Mouse (Mus musculus) adrenal gland, postnatal 4 days (tissue): ENCODE results near the gene Pygl. TPM values are rescaled to one million over a fixed set of nuclear protein-coding genes. Genes with fewer than 3 reads are reported as not detected.
A peak's percentile ranks its signal among the peaks of the same experiment; 100 is the strongest.

Experiments used
- DNase-seq, 2 experiments: peaks; one replicate each; pipeline ENCODE4 v3.0.0; 2021 to 2022; ENCODE audit warnings: low spot score in 2 of 2, mixed read lengths in 2 of 2
- long read RNA-seq, 2 experiments: library from polyadenylated mRNA; stranded (forward); transcript quantifications; one replicate each; pipeline ENCODE4 v2.0.0; 2021
- total RNA-seq, 2 experiments: library from RNA; stranded (reverse); gene quantifications; 2 replicates each; pipeline ENCODE4 v1.2.3; 2021

Gene Pygl
- total RNA-seq = 10 to 100 TPM; 29.5 to 37.0 TPM
- long read RNA-seq, experiment 1, transcript Pygl-201 (20 exons, 2,825 nt) = major isoform, 15 of 18 reads
- long read RNA-seq, experiment 1, partial matches to known transcripts = 0 of 18 reads
- long read RNA-seq, experiment 1, other reads (novel, unspliced or antisense) = 3 of 18 reads
- long read RNA-seq, experiment 2, transcript Pygl-201 (20 exons, 2,825 nt) = major isoform, 33 of 41 reads
- long read RNA-seq, experiment 2, partial matches to known transcripts = 7 of 41 reads
- long read RNA-seq, experiment 2, other reads (novel, unspliced or antisense) = 1 of 41 reads

DNA sequence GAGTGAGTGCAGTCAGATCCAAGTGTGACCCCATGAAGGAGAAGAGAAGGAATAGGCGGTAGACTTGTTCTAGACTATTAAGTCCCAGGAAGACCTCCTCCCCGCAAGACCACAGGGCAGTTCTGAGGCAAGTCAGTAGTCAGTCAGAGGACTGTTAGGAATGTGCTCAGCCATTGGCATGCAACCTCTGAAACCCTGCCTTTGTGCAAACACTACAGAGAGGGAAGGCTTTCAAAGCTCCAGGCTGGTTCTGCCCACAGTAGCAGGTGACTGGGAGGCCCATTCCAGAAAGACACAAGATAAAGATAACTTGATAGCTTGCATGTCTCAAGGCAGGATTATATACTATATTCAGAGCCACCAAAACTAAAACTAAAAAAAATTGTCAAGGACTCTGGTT is at the start of gene Pygl:
Gene Pygl (minus strand): TSS at position 195 of the 400 bp plus-strand sequence.
- no peak for DNase-seq

DNA sequence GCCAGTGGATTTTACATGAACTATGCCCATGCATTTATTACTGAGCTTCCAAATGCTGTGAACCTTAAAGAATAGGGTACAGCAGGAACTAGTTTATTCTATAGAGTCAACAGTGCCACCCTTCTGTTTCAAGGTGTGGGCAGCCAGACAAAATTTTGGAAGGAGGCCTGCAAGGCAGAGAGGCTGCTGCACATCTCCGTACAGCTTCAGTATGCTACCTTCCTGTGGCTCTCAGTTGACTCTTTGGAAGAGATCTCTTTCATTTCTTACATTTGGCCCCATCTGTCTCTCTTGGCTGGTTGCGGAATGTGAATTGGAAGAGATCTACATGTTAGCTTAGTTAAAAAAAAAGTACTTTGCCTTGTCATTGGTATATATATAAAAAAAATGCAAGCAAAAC is 49.6 kb upstream of the Pygl start:
- DNase-seq = no peak

DNA sequence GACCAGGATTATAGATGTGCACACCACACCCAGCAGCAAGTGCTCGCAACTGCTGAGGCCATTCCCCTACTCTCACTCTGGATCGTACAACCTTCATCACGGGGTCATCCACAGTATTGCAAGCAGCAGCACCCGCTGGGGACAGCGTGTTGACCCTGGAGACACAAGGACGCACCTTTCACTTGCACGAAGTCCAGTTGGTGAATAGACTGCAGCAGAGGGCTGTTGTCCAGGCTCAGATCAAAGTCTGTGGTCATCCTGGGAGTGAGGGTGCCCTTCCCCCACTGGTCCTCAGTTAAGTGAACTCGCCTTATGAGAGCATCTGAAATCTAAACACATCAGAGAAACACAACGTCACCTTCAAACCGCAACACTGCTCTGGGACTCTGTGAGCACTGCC is 49.1 kb upstream of the Pygl start:
- DNase-seq = no peak

DNA sequence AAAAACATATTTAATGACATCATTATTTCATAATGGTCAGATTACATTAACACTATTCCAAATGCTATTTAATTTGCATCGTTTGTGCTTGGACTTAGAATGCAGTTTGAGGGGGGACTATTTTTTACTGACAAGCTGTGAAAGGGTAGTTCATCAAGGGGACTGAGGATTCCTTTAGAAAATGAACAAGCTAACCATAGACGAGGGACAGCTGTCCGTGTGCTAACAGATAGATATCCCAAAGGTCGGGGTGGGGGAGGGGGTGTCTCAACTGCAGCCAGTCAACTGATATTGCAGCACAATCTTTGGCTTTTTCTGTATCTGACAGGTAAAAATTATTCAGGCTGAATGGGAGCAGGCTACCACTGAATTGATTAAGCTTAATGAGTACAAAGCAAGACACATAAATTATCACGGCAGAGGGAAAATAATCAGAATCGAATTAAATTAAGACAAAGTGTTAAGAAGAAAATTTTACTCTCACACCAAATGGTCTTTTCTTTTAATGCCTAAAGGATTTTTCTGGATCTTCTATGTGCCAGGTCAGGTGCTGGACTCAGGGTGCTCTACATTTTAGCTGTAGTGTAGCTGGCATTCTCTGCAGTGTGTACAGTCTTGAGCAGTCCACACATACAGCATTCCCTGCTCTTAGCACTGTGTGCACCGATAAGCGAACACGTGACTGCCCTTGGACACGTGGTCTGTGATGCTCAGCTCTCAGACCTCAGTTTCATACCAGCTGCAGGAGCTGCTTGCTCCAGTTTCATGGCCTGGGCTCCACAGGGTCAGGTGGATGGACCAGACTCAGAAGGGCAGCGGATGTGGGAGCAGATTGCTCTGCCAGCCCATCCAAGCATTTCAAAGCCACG is 46.0 kb upstream of the Pygl start:
- DNase-seq = no peak

DNA sequence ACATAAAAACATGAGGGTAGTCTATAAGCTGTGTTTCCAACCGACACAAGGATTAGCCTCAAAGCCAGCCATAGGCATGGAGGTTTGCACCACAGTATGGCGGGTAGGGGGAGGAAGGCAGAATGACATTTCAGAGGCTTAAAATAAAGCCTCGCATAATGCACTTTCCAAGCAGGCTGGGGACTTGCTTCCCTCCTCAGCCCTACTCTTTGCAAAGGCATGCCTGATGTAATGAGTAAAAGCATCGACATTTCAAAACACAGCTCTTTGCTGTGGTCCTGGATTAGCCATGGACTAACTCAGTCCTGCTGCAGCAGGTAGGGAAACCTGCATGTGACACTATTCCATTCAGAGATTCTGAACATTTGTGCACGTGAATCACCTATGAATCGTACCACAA is 38.4 kb upstream of the Pygl start:
- DNase-seq = no peak

DNA sequence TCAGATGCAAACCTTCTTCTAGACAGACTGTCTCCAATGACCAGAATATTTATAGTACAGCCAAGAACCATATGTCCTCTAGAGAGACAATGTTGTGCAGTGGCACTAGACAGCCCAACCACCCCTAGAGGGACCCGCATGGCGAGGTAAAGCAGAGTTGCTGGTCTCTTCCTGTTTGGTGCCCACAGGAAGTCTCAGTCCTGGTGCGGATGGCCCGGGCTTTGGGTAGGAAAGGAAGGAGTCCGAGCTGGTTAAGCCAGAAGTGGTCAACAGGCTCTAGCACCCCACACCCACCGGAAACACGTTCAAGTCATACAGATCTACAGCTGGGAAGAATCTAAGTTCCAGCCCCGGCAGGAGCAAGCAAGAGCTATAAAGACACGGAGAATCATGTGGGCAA is 36.0 kb upstream of the Pygl start:
- DNase-seq = no peak

DNA sequence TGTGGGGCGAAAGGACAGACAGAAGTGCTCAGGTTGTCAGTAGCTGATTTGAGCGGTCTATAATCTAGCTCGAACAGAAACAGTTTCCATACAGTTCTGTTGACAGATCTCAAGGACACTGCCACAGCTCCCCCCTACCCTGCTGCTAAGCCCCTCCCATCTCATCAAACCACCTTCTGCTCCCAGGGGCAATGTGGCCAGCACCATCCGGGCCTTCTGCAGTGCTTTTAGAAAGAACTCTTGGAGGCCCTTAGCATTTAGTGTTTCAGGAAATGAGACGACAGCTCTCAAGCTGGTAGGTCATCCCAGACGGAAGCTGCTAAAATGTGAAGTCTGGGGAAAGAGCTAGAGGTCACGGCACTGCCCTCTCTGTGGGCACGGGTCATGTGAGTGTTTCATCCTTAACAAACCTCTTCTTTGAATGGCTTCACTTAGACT is 35.2 kb upstream of the Pygl start:
- no peak for DNase-seq

DNA sequence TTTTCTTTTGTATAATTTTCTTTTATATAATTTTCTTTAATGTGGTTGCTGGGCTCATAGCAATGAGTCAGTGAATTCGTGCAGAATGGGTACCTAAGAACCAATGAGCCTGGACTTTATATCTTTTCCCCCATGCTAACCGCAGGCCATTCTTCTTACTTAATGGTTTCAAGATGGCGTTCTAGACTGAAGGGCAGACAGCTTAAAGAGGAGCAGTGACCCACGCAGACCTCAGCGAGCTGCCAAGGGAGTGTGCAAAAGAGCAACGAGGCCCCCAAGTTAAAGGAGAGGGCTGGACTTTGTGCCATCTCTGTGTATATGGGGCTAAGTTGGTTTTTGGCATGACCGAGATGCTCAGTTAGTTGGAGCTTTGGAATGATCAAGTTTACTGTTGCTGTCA is 32.4 kb upstream of the Pygl start:
- no peak for DNase-seq

DNA sequence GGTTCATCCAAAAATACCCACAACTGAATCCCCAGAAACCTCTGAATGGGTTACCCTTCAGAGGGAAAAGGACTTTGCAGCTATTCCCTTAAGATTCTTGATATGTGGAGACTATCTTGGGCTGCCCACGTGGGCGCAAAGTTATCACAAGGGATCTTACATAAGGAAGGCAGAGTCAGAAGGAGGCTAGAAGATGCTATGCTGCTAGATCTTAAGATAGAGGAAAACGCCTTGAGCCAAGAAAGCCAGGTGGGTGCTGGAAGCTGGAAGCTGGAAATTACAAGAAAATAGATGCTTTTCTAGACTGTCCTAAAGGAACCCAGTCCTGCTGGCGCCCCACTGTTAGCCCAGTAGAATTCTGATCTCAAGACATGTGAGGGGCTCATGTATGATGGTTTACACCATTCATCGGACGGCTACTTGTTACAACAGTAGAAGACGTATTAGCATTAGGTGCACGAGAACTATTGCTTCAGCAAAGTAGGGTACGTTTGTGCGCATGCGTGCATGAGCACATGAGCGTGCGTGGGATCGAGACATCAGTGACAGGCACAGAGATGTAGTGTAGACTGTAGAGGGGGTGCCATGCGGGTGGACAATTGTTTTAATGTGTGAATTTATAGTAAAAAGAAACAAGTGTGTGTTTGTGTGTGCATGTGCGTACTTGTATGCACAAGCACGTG is 31.1 kb upstream of the Pygl start:
- DNase-seq = no peak

DNA sequence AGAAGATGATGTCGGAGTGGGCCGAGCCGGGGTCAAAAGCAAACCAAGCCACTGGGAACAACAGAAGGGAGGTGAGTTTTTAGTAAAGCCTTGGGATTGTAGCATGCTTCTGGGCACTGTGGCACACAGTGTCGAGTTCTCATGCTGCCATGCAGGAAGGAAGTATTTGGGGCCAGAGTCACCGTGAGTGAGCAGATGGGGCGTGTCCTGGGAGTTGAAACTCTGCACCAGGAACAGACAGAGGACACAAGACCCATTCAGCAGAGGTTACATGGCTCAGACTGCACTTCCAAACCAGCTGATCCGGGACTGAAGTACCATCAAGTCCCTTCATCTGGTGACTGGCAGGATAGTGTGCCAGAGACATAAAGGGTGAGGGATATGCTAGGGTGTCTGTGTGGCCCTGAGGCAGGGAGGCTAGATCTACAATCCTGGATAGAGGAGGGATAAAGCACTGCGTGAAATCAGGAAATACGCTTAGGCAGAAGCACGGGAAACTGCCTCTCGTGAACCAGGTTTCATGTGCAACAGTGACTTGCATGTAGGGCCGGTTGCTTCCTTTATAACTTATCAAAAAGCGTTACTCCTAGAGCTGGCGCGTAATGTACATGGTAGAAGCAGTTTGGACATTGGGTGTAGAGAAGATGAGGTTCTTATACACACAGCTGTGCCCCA is 20.1 kb upstream of the Pygl start:
- no peak for DNase-seq

DNA sequence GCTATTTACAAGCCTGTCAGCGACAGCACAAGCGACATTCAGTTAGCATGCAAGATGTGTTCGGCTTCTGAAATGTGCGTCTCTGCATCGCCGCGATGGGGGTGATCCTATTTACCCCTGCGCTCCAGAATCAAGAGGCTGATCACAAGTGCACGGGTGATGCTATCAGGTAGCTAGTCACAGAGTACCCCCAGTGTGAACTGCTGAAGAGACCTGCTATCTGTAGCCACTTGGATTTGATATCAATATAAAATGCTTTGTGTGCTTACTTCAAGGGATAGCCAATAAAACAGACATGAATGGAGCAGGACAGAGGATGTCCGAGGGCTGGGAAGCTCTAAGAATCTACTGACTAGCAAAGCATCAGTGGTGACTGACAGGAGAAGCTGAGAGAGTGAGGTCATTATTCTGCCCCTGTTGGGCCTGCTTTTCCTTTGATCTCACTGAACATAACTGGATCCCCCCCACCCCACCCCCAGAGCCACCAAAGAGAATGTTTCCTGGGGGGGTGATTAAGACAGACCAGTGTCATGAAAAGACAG is 18.4 kb upstream of the Pygl start:
- no peak for DNase-seq

DNA sequence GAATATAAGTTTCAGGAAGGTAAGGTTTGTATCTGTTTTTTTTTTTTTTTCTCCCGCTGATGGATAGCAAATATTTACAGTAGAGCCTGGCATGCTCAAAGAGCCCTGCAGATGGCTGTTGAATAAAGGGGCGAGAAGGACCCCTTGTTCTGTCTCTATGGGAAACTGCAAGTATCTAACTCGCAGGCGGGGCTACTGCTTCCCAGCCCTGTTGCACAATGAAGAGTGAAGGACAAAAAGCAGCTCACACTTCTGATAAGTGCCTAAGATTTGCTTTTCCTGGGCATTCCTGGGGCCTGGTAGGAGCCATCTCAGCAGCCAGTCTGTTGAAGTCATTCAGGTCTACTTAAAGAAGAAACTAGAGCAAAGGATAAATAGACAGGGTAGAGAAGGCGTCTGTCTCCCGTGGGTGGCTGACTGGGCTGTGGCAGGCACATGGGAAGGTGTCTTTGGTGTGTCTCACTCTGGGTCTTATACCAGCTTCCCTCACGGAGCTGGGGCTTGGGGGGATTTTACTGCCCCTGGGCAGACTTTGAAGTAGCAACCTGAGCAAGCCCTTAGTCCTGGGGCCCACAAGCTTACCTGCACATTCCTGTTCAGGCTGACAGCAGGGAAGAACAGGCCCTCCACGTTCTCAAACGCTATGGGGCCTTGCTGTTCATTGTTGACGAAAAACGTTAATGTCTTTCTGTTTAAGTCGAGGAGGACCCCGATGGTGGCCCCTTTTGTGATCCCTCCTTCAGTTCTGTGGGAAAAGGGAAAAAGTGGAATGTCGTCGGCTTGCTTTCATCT is 16.6 kb upstream of the Pygl start:
- no peak for DNase-seq

DNA sequence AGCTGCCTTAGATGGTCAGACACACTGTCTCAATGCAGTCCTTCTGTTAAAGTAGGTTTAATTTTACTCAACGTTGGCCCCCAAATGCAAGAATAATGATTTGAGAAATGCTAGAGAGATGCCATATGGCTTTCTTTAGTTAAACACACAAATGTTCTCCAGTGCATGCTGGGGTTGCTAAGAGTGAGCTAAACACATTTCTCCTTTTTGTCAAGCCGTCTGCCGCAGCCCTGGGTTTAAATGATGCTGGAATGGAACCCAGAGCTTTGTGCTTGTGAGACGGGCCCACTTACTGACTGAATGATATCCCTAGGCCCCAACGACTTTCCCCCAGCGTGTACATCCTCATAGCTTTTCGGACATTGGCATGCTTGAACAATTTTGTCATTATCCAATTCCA is 11.3 kb upstream of the Pygl start:
- DNase-seq = no peak

DNA sequence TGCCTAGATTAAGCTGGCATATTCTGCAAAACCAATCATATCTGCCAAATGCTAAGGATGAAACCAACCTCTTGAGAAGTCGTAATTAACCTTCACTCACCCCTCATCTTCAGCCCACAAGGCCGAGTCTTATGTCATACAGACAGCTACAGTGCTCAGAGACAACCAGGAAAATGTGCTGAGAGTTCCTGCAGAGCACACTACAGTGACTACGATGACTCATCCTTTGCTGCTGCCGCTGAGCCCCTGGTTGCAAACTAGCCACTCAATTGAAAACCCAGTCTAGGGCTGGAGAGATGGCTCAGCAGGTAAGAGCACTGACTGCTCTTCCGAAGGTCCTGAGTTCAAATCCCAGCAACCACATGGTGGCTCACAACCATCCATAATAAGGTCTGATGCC is 8.5 kb upstream of the Pygl start:
- no peak for DNase-seq

DNA sequence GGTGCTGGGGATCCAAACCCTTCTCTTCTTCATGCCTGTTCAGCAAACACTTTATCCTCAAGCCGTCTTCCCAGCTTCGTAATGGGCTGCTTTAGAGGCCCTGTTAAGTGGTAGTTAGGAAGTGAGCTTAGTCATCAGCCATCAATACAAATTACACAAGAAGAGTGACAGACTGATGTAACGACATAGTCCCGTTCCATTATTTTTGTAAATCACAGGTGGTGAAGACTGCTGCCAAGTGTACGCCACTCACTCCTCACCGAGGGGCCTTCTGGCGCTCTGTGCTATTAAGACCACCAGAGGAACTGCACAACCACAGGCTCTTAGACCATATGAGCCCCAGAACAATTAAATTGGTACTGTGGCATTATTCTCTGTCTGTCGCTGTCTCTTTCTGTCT is 7.3 kb upstream of the Pygl start:
- no peak for DNase-seq

DNA sequence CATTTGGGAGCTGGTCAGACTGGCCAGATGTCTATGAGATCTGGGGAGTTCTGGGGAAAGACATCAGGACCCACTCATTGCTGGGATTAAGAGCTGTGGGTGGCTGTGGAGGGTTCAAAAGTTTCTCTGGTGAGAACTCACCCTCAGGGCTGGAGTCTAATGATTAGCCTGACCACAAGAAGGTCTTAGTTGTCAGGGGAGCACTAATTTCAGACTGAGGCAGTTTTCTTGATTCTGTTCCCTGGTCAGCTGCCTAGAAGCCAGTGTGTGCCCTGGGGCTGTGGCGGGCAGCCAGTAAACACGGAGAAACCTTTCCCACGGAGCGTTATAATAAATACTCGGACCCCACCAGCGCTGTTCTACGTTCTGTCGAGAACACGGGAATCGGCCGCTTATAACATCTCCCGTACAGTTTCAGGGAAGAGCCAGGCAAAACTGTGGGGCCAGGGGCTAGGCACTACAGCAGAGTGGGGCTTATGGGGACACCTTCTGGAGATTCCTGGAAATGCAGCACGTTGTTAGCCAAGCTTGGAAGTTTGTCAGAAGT is 3.7 kb upstream of the Pygl start:
- peak in 1 of 2 experiments; percentile 37 for DNase-seq

DNA sequence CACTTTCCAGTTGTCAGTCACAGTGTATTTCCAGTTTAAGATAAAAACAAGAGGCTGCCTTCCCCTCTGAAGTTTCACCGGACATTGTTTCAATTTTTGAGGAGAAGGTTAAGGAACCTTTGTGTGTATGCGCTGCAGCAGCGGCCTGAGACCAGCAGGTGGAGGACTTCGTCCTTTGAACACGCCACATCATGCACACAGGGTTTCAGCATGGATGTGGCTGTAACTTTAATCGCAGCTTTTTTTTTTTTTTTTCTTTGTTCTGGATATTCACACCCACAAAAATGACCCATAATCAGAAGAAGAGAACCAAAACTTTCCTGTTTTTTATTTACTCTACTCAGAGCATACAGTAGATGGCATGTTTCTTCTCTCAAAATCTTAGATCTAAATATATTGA is 3.1 kb upstream of the Pygl start:
- no peak for DNase-seq

DNA sequence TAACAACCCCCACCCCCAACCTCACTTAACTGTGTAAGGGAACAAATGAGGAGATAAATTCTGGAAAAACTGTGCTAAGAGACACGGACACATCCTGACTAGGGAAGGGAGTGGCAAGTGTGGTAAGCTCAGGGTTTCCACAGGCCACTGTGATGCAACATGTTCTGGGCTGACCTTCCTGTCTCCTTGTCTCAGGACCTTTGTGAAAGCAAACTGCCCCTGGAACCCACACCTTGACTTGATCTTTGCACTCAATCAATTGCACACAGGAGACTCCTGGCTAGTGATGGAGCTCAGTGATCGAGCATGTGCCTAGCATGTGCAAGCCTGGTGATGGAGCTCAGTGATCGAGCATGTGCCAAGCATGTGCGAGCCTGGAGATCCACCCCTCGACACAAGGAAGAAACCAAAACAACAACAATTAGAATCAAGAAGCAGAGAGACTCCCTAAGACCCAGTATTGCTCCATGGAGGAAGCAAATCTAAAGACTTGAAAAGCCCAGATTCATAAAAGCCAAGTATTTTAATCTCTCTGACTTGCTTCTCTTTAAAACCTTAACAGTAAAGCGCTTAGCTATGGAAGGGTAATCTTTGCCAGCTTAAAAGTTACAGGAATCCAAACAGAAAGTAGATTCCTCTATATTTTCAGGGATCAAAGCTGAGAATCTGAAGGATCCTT is 2.5 kb upstream of the Pygl start:
- DNase-seq = no peak

DNA sequence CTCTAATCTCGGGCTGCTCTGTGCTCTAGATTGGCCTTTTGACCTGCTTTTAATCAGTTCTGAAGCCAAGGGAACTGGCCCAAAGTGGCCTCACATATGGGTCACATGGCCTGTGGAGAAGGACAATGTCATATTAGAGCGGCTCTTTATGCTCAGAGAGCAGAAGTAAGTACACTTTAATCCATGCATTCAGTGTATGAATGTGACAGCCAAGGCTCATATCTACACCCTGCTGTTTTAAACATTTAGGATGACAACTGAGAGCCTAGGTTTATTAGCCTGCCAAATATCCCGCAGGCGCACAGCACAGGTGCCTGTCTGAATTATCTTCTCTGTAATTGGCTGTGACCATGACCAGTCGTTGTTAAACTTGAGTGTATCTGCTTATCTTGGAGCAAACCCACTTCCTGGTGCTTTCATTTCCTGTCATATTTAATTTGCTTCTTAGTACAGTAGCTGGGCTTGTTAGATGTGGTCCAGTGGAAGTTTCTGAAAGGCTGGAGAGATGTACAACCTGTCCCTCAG is 794 bp upstream of the Pygl start:
- DNase-seq = no peak
